Mouse (Mus musculus) frontal cortex, postnatal 25 days (tissue): ENCODE data around the gene Gad1.

ENCODE experiments used
- DNase-seq, 2 experiments: peaks; one replicate each; pipeline ENCODE4 v3.0.0; 2022; ENCODE audit warnings: low spot score in 2 of 2

Gad1 gene

DNA sequence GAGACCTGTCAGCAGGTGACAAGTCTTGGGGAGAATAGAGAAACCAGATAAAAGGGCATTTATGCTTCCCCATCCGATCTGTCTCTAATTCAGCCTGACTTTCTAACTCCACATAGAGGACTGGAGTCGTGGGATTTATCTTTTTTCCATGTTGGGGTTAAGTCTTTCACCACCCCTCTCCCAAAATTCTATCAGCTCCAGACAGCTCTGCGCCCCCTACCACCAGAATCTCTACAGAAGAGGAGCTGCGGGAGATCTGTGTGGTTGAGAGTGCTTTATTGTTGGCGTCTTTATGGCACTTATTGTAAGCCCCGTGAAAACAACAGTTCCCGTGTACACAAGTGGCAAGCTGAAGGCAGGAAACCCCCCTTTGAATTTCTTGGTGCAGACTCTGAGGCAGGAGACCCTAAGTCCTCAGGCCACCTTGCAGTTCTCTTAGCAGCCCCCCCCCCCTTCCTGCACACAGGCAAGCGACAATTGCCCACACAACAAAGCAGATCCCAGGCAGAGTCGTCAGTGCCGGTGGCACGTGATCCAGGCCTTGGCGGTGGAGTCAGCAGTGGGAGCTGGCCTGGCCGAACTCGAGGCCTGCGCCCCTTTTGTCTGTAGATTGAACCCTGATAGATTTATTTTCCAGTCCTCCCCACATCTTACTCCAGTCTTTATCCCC, 11.9 kb downstream of the Gad1 start:
- DNase-seq = no peak

DNA sequence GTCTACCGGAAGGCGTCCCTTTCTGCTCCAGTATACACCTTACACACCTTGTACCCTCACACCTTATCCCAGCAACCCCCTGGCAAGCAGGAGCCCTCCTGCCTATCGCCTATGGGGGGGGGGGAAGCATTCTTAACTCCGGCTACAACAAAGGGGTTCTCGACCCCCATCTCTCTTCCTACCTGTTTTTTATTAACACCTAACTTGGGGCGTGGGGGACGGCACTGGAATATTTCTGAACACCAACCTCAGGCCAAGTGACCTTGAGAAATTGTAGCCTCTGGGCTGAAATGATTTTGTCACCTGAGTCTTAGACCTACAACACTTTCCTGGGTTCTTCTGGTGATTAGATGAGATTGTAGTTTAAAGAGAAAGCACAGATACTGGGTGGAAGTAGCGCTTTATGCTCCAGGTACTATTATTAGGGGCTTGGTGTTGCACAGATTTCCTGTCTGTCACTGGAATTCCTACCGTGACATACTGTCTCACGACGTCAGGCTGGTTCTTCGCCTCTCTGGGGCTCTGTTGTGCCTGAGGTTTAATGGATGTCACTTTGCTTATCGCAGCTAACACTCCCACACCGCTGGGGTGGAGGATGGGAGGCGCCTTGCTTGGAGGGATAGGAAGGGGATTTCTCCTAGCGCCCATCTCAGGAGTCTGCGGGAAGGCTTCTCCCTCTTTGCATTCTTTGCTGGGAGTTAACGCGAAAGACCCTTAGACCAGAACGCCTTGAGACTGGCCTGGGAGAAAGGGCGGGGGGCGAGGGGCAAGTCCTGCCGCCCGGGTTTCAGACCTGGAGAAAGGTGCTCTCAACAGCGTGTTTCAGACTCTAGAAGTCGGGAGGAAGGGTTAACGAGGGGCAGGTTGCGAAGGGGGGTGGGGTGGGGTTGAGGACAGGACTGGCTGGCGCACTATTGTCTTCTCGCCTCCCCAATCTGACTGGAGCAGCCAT, 13.1 kb downstream of the Gad1 start:
- no peak for DNase-seq

DNA sequence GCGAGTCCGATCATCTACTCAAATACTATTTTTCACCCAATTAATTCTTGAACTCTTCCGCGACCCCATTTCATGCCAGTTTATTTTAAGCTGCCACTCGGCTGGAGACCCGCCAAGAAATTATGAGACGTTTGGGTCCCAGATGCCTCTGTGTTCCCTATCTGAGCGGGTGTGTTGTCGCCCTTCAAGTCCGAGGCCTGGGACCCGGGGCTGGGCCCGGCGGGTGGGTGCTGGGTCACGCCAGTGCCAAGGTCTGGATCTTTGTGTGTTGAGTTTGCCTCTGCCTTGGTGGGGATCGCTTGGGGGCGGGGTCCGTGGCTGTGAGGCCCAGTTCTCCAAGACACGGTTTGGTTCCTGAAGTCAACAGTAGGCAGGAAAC, 13.7 kb downstream of the Gad1 start:
- DNase-seq = no peak

DNA sequence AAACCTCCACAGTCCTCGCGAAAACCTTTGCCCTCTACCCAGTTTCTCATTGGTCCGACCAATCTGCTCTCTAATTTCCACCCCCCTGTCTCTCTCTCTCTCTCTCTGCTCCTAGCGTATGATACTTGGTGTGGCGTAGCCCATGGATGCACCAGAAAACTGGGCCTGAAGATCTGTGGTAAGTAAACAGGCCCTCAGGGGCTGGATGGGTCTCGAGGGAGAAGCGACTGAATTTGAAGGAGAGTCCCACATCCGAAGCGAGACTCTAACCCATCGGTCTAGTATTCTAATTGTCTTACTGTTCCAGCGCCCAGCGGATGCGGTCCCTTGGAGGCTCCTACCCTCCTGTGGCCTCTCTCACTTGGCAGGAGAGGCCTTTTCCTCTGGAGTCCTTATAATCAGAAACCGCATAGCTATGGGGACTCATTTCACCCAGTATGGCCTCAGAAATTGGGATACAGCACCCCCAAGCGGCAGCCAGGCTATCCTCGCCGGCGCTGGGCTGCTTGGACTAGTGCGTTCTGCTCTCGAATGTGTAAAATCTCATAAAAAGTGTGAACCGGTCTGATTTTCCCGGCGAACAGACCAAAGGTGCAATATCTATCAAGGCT, 14.3 kb downstream of the Gad1 start:
- DNase-seq = no peak

DNA sequence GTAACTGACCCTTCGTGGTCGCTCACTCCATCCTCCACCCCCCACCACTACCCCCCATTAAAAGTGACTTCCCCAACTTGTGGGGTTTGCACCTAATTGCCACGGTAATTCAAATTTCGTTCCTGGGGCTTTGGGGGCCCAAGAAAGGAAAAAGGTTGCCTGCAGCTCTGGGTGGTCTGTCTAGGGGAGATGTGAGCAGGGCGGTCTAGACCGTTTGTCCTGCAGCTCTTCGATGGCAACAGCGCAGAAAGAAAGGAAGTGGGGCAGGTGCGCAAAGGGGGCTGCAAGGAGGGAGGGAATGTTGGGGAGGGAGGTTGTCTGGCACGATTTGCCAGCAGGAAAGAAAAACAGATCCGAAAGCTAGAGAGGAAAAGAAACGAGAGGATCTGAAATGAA, 14.8 kb downstream of the Gad1 start:
- no peak for DNase-seq

DNA sequence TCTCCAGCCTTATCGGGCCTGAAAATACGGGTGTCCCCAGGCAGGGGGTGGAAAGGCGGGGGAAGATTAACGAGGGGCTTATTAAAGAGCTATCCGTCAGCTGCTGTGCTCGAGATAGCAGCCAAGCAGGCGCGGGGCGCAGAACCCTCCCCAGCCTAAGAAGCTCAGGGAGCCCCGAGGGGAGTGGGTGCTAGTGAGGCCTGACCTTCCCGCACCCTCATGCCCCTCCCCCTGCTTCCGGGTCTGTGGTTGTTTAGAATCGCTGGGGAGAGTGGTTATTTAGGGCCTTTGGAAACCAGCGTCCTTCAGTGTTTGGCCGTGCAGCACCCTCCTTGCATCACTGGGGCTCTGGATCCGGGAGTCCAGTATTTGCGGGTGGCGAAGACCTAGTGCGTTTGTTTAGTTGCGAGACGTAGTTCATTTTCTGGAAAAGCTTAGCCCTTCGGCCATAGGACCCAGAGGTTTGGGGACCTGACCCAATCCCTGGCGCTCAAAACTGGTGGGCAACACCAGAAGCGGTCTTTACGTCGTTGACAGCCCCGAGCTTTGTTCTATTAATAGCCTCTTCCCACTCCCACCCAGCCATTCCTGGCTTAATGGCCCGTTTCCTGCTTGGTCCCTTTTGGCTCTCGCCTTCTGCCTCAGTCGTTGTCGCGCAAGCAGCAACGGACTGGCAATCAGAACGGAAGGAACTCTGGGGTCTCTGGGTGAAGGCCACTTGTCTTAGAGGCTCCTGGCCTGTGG, 15.5 kb downstream of the Gad1 start:
- DNase-seq = no peak

DNA sequence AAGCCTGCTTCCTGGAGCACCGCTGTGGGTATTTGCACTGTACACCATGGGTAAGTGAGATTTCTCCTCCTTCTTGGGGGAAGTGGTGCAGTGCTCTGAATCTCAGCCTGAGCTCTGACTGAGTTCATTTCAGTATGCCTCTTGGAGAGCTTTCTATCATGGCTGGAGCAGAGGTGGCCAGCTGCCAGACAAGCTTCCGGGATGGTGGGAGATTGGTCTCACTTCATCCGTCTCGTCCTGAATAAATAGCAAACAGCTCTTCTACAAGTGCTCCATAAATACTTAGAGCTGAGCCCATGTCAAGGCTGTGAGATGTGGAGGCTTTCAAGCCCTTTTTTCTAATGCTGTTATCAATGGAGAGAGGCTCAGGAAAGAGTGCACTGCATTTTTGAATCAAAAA, 18.8 kb downstream of the Gad1 start:
- no peak for DNase-seq

DNA sequence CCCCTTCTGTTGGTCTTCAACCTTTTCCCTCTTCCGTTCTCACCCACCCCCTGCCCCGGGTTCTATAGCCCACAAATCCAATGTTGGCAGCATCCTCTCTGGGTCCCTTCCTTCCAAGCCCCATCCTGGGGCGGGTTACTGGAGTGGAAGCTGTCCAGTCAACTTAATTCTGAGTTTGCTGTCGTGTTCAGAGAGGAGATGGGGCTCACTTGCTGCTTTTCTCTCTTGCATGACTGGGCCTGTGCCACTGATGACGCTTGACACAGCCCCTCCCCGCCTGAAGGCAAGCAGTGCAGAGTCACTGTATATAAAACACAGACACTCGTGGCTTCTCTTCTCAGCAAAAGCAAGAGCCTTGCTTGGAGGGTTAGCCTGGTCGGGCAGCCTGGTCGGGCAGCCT, 19.4 kb downstream of the Gad1 start:
- DNase-seq = no peak

DNA sequence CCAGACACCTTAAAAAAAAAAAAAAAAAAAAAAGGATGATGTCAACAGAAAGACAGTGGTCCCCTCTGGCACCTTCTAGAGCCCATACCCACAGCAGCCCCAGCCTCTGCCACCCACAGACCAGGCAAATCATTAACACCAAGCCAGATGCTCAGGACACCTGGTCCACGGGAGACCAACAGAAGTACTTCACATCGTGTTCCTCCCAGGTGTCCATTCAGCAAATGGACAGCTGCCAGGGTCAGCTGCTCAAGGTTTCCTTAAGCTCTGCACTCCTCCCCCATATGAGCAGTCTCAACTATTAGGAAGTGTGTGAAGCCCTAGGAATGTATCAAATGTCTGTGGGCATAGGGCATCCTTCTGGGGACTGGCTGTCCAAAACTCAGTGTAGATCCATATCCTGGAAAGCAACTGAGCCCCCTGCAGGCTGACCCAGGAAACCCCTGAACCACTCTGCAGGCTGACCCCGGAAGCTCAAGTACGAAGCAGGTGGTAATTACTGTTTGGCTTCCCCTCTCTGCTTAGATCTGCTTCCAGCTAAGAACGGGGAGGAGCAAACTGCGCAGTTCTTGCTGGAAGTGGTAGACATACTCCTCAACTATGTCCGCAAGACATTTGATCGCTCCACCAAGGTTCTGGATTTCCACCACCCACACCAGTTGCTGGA, 20.8 kb downstream of the Gad1 start:
- DNase-seq = no peak

DNA sequence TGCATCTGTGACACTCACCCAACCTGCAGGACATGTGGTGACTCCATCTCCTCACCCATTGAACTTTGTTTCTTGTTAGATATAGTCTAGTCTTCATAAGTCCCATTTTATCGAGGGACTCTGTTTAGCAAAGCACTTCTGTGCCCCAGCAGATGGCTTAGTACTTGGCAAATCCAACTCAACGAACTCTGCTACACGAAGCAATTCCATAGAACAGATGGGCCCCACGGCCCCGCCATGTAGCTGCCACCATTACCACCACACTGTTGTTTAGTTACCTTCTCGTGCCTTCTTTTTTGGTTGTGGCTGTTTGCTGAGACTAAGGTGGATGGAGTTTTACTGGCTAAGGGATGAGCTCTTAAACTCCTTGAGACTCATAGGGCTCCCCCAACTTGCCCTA, 35.3 kb downstream of the Gad1 start:
- no peak for DNase-seq

DNA sequence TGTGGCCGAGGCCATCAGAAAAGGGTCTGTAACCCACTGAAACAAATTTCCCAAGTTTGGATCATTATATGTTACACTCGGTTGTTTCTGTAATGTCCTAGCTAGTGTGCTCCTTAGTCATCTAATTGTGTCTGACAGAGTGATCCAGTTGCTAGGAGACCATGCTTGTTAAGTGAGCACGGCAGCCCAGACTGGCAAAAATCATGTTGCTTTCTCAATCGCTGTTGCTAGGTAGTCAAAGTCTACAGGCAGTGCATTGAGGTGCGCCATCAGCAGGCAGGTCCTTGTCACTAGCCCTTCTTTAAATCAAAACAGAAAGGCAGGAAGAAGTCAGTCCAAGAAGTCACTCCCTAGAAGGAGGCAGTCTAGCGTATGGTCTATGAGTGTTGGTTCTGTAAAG, 39.6 kb downstream of the Gad1 start:
- DNase-seq = no peak

DNA sequence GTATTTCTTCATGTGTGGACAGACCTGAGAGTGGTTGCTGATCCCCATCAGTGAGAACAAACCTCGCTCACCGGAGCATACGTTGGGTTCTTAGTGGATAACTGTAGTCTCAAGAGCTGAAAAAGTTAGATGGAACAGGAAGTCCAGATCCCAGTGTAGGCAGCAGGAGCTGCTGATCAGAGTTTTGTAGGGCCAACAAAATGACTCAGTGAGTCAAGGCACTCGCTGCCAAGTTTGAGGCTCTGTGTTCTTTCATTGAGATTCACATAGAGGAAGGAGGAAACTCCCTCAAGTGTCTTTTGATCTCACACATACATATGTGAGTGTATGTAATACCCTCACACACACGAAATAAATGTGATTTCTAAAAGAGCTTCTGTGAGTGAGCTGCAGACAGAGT, 40.8 kb downstream of the Gad1 start:
- no peak for DNase-seq

DNA sequence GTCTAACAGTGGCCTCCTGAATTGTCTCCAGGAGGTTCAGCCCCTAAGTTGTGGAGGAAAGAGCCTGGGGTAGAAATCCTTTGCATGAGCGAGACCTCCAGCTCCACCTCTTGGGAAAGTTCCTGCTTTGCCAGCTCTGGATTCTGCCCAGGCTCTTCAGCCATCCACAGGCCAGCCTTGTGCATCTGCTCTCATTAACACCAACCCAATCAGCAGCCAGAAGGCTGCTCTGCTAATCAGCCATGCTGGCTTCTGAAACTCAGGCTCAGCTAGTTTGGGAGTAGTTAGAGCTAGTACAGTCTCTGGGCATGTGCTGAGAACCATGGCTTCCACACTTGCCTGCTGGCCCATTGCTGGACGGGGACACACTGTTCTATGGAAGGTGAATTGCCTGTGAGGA, 43.0 kb downstream of the Gad1 start:
- no peak for DNase-seq

DNA sequence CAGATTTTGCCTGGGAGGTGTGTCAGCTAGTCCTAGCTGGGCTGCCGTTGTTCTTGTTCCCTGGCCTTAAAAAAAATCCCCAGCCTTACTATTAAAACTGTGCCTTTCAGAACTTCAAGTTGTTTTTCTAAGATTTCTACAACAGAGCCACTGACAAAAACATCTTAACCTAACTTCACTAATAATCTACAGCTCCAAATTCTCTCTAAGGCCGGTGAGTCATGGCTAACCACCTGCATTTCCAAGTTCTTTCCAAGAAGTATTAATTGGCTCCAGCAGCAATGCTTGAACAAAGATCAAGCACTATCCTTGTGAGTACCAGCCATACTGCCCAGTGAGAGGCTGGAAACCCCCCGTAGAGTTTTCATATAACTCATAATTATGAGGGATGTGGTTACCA, 56.9 kb downstream of the Gad1 start:
- no peak for DNase-seq

DNA sequence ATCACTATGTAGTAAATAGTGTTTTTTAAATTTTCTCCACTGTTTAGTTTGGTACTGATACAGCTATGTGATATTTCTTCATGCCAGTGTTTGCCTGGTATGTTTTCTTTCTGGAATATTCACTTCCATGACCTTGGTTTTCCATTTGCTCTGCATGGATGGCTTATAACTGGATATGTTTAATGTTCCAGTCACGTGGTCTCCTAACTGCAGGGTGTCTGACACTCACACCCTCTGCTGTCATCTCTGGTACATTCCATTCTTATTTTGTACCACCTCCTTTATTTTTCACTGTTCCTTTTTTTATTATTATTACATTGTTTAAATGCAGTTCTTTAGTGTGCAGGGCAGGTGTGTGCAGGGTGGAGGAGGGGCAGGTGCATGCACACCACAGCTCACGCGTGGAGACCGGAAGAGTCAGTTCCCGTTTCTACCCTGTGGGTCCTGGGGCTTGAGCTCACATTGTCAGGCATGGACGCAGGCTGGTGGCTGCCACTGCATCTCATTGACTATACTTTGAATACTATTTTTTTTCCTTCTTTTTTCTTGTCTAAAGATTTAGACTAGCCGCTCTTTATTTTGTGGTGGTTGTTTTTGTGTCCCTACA, 62.0 kb downstream of the Gad1 start:
- DNase-seq = no peak

DNA sequence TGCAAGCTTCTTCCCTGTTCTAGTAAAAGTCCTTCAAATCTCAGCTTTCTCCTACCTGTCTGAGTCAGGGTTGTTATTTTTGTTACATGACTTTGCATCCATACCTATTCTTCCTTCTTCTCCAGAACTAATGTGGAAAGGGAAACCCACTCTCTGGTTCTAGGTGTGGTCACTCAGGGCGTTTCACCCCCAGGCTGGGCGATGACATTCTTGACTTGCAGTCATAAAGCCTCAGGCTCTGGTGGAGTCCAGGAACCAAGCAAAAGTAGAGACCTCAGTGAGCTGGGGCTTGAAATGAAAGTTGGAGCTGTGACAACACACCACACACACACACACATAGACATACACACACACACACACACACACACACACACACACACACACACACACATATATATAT, 63.2 kb downstream of the Gad1 start:
- no peak for DNase-seq

DNA sequence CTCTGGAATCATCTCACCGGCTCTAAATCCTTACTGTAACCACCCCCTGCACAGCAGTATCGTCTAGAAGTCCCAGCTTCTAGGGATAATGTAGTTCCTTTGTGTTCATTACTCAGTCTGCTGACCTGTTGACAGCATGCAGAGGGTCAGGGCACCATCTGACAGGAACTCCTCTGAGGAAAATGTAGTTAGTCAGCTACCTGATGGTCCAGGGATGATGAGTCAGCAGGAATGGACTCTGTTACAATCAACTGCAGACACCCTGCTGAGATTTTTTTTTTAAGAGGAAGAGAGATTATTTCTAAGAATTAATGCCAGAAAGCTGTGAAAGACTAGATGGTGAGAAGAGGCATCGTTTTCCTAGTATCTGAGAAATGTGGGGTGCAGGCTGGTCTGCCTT, 63.7 kb downstream of the Gad1 start:
- DNase-seq = no peak

DNA sequence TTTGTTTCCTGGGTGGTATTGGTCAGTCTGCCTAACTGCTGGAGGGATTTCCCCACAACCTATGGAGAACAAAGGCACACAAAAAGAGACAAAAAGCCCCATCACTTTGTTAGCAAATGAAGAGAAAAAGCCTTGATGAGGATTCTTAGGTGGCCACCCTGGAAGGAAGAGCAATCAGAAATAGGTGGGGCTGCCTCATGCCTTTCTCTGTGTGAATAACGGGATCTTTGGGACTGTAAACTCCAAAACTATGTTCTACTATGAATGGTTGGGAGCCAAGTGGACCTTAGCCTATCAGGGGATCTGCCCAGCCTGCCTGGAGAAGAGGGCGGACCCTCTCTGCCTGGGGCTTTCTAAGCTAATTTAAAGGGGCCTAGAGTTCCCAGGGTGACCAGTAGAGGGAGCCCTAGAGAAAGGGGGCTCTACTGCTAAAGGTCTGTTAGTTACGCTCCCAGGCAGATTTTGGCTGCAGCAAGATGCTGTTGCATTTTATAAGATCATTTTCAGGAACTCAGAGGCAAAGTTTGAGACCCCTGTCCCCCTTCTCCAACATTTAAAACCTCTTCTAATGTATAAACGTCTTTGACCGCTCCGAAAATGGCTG, 66.5 kb downstream of the Gad1 start:
- DNase-seq = no peak

DNA sequence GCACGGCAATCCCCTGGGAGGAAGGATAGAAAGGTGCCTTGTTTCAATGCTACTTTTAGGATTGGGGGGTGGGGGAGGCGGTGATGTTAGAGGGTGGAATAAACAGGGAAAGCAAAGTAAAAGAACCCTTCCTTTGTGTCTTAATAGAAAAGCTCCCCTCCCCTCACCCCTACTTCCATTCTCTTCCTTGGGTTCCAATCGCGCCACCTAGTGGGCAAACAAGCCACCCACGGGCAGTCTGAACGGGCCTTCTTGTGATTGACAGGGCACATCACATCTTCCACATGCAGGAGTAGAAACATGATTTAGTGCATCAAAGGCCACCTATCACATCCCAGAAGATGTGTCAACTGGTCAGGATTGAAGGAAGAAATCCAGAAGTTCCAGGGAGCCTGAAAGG, 67.4 kb downstream of the Gad1 start:
- peak; percentile 22 to 38 for DNase-seq

DNA sequence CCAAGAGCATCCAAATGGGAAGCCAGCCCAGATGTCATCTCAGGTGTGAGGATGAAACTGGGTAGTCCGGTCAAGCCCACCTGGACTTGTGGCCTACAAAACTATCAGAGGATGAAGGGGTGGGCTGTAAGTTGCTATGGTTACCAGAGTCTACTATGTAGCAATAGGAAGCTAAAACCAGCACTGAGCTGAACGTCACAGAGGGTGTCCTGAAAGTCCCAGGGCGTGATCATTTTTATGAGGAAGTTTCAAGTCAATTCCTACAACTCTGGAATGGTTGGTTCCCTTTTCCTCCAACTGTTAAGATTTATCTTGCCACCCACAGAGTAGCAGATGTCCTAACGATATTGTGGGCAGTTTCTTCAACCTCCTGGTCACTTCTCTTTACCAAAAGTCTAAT, 69.4 kb downstream of the Gad1 start:
- no peak for DNase-seq

DNA sequence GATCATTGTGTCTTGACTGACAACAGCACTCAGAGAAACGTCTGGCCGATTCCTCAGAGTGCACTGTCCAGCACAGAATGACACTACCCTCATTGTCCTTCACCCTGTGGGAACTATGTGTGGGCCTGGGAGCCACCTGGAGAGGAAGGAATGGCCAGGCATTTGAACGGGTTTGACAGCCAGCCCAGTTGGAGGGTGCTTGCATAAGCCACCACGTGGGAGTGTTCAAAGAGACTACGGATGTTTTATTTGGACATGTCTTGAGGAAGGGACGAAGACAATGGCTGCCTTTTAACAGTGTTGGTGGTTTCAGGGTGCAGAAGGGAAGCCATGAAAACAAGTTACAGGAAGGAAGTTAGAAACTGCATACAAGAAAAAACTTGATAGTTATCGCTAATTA, 72.9 kb downstream of the Gad1 start:
- no peak for DNase-seq
